Mouse (Mus musculus): Measurements from ENCODE around the gene Med21.
A peak's percentile ranks its signal among the peaks of the same experiment; 100 is the strongest.

Gene Med21

GRCm38 (mm10) chr6:146678136-146679070 lies 36.1 kb downstream of the Med21 start:
- DNase-seq (ENCODE audit: low spot score in 2 of 2) = no peak

- DNase-seq (ENCODE audit: low spot score in 2 of 2) = no peak
Measured at GRCm38 (mm10) chr6:146683881-146684280, 41.5 kb downstream of the Med21 start.

GRCm38 (mm10) chr6:146685781-146686308 lies 43.5 kb downstream of the Med21 start:
- DNase-seq (ENCODE audit: low spot score in 2 of 2) = peak; percentile 77 to 84

- DNase-seq (ENCODE audit: low spot score in 2 of 2) = no peak
Measured at GRCm38 (mm10) chr6:146686463-146687196, 44.3 kb downstream of the Med21 start.

- no peak for DNase-seq (ENCODE audit: low spot score in 2 of 2)
Measured at GRCm38 (mm10) chr6:146688010-146688409, 45.7 kb downstream of the Med21 start.

- DNase-seq (ENCODE audit: low spot score in 2 of 2) = no peak
Measured at GRCm38 (mm10) chr6:146688861-146689260, 46.5 kb downstream of the Med21 start.

- no peak for DNase-seq (ENCODE audit: low spot score in 2 of 2)
Measured at GRCm38 (mm10) chr6:146697767-146698166, 55.4 kb downstream of the Med21 start.

GRCm38 (mm10) chr6:146698376-146698775 lies 56.0 kb downstream of the Med21 start:
- no peak for DNase-seq (ENCODE audit: low spot score in 2 of 2)
